Mouse (Mus musculus): ENCODE results near the gene Mfsd4a. TPM values are rescaled to one million over a fixed set of nuclear protein-coding genes. Genes with fewer than 3 reads are reported as not detected.

Gene Mfsd4a
- polyA plus RNA-seq, 1 experiment from 2014 or later: 3.7 TPM

DNA sequence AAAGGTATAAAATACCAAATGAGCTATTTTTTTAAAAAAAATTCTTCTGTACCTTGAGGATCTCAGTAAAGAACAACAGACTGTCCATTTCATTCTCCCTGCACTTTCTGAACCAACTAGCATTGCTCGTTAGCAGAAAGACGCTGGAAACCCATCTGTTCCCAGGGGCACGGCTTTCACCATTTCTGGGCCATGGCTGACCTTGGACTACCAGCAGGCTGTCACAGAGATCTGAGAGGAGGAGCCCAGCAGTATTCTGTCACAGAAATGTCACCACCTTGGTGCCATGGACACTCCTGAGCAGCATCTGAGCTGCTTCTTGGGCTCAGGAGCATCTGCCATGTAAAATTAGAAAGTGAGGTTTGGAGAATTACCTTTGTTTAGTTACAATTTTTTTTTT, 30.1 kb downstream of the Mfsd4a start:
- H3K36me3 ChIP-seq (ENCODE audit: control insufficient read depth, insufficient read depth, low read length): peaks cover 13% of the 10 kb centered on the region
- H3K4me2 ChIP-seq (ENCODE audit: low read length): no peak overlapping the region
- no peak overlapping the region for H3K27ac ChIP-seq (ENCODE audit: low read depth, low read length)
- WGBS: 46% methylated on average over 3 of the region's 3 CpGs
- no peak overlapping the region for H3K4me3 ChIP-seq (ENCODE audit: low read depth, low read length)
- ATAC-seq (no peak), DNase-seq (ENCODE audit: low spot score) (no peak)
- H3K9me3 ChIP-seq (replicated peaks; ENCODE audit: control insufficient read depth, low read length): no peaks in the 10 kb centered on the region
- no peaks in the 10 kb centered on the region for H3K27me3 ChIP-seq (replicated peaks; ENCODE audit: control insufficient read depth, insufficient read depth, low read length)
- H3K9ac ChIP-seq (ENCODE audit: low read length): no peak overlapping the region
- H3K4me1 ChIP-seq (ENCODE audit: control insufficient read depth, insufficient read depth, low read length): no peaks in the 10 kb centered on the region

DNA sequence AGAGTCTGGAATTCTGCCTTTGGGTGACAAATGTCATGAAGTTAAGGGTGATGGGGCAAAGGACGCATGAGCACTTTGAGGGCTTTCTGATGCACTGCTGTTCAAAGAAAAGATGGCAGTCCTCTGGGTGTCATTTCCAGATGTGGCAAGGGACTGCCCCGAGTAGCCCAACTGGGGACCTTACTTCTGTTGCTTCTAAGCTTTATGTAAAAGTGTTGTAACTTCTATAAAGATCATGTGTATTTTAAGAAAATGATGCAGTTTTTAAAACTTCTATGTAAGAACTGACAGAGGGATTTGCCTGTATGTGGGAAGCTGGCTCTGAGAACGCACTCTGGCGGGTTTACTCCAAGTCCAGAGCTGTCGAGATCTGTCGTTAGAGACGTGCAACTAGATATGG, 35.7 kb downstream of the Mfsd4a start:
- Histone ChIP-seq H3K4me1 (ENCODE audit: control insufficient read depth, insufficient read depth, low read length) (no peaks in the 10 kb centered on the region), H3K9ac (ENCODE audit: low read length) (no peak overlapping the region), H3K9me3 (replicated peaks; ENCODE audit: control insufficient read depth, low read length) (no peaks in the 10 kb centered on the region), H3K27ac (ENCODE audit: low read depth, low read length) (no peak overlapping the region), H3K27me3 (replicated peaks; ENCODE audit: control insufficient read depth, insufficient read depth, low read length) (no peaks in the 10 kb centered on the region), H3K36me3 (ENCODE audit: control insufficient read depth, insufficient read depth, low read length) (peaks cover 36% of the 10 kb centered on the region), H3K4me2 (ENCODE audit: low read length) (no peak overlapping the region), H3K4me3 (ENCODE audit: low read depth, low read length) (no peak overlapping the region)
- WGBS: 96% methylated on average over 7 of the region's 7 CpGs
- no peak for DNase-seq (ENCODE audit: low spot score)
- no peak for ATAC-seq

DNA sequence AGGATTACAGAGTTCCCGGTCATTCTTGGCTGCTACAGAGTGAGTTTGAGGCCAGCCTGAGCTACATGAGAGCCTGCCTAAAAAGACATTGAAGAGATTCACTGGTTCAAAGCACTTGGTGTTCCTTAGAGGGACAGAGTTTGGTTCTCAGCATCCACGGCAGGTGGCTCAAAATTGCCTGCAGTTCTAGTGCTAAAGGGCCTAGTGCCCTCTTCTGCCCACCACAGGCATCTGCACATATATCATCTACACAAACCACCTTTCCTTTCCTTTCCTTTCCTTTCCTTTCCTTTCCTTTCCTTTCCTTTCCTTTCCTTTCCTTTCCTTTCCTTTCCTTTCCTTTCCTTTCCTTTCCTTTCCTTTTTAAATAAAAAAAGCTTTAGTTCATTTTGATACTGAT, 37.3 kb downstream of the Mfsd4a start:
- no peak overlapping the region for H3K27ac ChIP-seq (ENCODE audit: low read depth, low read length)
- H3K9me3 ChIP-seq (replicated peaks; ENCODE audit: control insufficient read depth, low read length): no peaks in the 10 kb centered on the region
- H3K4me2 ChIP-seq (ENCODE audit: low read length): no peak overlapping the region
- peaks cover 44% of the 10 kb centered on the region for H3K36me3 ChIP-seq (ENCODE audit: control insufficient read depth, insufficient read depth, low read length)
- H3K9ac ChIP-seq (ENCODE audit: low read length): no peak overlapping the region
- no peaks in the 10 kb centered on the region for H3K4me1 ChIP-seq (ENCODE audit: control insufficient read depth, insufficient read depth, low read length)
- no peak overlapping the region for H3K4me3 ChIP-seq (ENCODE audit: low read depth, low read length)
- H3K27me3 ChIP-seq (replicated peaks; ENCODE audit: control insufficient read depth, insufficient read depth, low read length): no peaks in the 10 kb centered on the region
- ATAC-seq: no peak
- DNase-seq (ENCODE audit: low spot score): no peak
- 65% methylated on average over 2 of the region's 2 CpGs for WGBS

DNA sequence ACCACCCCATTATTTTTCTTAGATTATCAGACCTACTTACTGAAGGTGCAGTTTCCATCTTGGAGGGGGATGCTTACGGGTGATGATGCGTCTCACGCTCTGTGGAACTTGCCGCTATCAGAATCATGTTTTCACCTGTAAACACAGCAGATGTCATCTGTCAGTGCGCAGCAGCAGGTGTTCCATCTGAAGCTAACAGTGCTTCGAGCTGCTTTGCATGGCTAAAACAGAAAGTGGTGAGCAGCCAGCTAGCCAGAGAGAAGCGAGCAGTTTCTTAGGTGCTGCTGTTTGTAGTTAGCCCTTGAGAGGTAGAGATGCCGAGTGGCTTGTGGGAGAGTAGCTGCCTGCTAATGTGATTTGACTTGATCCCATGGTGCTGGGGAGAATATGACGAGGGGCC, 39.4 kb downstream of the Mfsd4a start:
- H3K4me1 ChIP-seq (ENCODE audit: control insufficient read depth, insufficient read depth, low read length): no peaks in the 10 kb centered on the region
- H3K36me3 ChIP-seq (ENCODE audit: control insufficient read depth, insufficient read depth, low read length): peaks cover 50% of the 10 kb centered on the region
- ATAC-seq: no peak
- no peak for DNase-seq (ENCODE audit: low spot score)
- no peaks in the 10 kb centered on the region for H3K27me3 ChIP-seq (replicated peaks; ENCODE audit: control insufficient read depth, insufficient read depth, low read length)
- H3K27ac ChIP-seq (ENCODE audit: low read depth, low read length): no peak overlapping the region
- no peak overlapping the region for H3K4me2 ChIP-seq (ENCODE audit: low read length)
- 87% methylated on average over 9 of the region's 9 CpGs for WGBS
- H3K4me3 ChIP-seq (ENCODE audit: low read depth, low read length): no peak overlapping the region
- no peaks in the 10 kb centered on the region for H3K9me3 ChIP-seq (replicated peaks; ENCODE audit: control insufficient read depth, low read length)
- no peak overlapping the region for H3K9ac ChIP-seq (ENCODE audit: low read length)

DNA sequence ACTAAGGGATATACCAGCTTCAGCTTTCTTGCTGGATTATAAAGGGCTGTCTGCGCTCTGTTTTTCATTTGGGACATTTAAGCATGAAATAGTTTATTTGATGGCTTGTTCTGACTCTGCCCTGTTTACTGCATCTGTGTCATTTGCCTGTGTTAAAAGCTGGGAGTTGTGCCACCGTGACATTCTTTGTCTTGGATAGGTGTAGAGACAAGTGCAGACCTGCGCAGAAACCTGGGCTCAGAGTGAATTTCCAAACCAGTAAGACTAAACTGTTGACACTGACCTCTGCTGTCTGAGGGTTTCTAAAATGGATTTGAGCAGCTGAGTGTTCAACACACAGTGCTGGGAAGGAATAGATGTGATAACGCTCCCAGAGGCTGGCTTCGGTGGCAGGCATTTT, 39.9 kb downstream of the Mfsd4a start:
- peaks cover 54% of the 10 kb centered on the region for H3K36me3 ChIP-seq (ENCODE audit: control insufficient read depth, insufficient read depth, low read length)
- WGBS: 92% methylated on average over 5 of the region's 5 CpGs
- no peak for ATAC-seq

DNA sequence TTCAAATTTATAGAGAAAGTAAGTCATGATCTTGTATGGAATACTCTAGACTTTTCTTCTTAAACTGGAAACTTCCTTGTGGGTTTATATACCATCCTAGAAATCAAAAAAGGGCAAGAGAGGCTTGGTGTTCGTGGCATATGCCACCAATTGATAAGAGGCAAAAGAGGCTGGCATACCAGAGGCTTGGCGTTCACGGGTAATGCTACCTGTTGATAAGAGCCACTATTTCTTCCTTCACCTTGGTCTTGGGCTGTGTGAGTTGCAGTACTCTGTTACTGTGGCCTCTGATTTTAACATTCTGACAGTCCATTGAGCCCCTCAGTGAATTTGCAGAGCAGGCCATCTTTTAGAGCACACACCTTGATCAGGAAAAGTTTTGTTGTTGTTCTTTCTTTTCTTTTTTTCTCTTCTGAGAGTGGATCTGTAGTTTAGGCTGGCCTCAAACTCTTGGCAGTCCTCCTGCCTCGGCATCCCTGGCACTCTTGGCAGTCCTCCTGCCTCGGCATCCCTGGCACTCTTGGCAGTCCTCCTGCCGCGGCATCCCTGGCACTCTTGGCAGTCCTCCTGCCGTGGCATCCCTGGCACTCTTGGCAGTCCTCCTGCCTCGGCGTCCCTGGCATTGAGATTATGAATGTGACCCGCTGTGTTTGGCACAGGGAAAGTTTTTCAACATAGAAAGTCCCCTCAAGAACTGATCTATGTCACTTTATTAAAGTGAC, 40.8 kb downstream of the Mfsd4a start:
- ATAC-seq (no peak), DNase-seq (ENCODE audit: low spot score) (no peak)
- Histone ChIP-seq H3K36me3 (ENCODE audit: control insufficient read depth, insufficient read depth, low read length) (peaks cover 63% of the 10 kb centered on the region), H3K9me3 (replicated peaks; ENCODE audit: control insufficient read depth, low read length) (no peaks in the 10 kb centered on the region), H3K27me3 (replicated peaks; ENCODE audit: control insufficient read depth, insufficient read depth, low read length) (no peaks in the 10 kb centered on the region), H3K27ac (ENCODE audit: low read depth, low read length) (no peak overlapping the region), H3K4me3 (ENCODE audit: low read depth, low read length) (no peak overlapping the region), H3K4me2 (ENCODE audit: low read length) (no peak overlapping the region), H3K9ac (ENCODE audit: low read length) (no peak overlapping the region), H3K4me1 (ENCODE audit: control insufficient read depth, insufficient read depth, low read length) (no peaks in the 10 kb centered on the region)
- 74% methylated on average over 11 of the region's 11 CpGs for WGBS

More for the DNA sequence above, 39.9 kb downstream of the Mfsd4a start:
- no peaks in the 10 kb centered on the region for H3K9me3 ChIP-seq (replicated peaks; ENCODE audit: control insufficient read depth, low read length)
- H3K4me2 ChIP-seq (ENCODE audit: low read length): no peak overlapping the region
- no peak overlapping the region for H3K27ac ChIP-seq (ENCODE audit: low read depth, low read length)
- no peak for DNase-seq (ENCODE audit: low spot score)
- H3K4me1 ChIP-seq (ENCODE audit: control insufficient read depth, insufficient read depth, low read length): no peaks in the 10 kb centered on the region
- H3K27me3 ChIP-seq (replicated peaks; ENCODE audit: control insufficient read depth, insufficient read depth, low read length): no peaks in the 10 kb centered on the region
- H3K9ac ChIP-seq (ENCODE audit: low read length): no peak overlapping the region
- no peak overlapping the region for H3K4me3 ChIP-seq (ENCODE audit: low read depth, low read length)

DNA sequence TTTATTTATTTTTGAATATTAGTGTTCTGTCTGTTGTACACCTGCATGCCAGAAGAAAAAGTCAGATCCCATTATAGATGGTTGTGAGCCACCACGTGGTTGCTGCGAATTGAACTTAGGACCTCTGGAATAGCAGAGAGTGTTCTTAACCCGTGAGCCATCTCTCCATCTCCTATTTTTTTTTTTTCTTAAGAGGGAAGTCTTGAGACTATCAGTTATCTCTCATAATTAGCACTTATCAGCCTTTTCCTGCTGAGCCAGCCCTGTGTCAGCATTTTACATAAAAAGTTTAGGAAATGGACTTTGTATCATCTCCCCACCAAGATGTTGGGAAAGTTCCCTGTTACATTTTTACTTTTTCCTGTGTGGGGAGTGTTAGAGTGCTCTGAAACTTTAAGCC, 45.8 kb downstream of the Mfsd4a start:
- 92% methylated on average over 3 of the region's 3 CpGs for WGBS
- Histone ChIP-seq H3K27me3 (replicated peaks; ENCODE audit: control insufficient read depth, insufficient read depth, low read length) (no peaks in the 10 kb centered on the region), H3K36me3 (ENCODE audit: control insufficient read depth, insufficient read depth, low read length) (peaks cover 80% of the 10 kb centered on the region), H3K9ac (ENCODE audit: low read length) (no peak overlapping the region), H3K4me1 (ENCODE audit: control insufficient read depth, insufficient read depth, low read length) (no peaks in the 10 kb centered on the region), H3K4me3 (ENCODE audit: low read depth, low read length) (no peak overlapping the region), H3K4me2 (ENCODE audit: low read length) (no peak overlapping the region), H3K9me3 (replicated peaks; ENCODE audit: control insufficient read depth, low read length) (no peaks in the 10 kb centered on the region), H3K27ac (ENCODE audit: low read depth, low read length) (no peak overlapping the region)
- no peak for ATAC-seq
- no peak for DNase-seq (ENCODE audit: low spot score)

DNA sequence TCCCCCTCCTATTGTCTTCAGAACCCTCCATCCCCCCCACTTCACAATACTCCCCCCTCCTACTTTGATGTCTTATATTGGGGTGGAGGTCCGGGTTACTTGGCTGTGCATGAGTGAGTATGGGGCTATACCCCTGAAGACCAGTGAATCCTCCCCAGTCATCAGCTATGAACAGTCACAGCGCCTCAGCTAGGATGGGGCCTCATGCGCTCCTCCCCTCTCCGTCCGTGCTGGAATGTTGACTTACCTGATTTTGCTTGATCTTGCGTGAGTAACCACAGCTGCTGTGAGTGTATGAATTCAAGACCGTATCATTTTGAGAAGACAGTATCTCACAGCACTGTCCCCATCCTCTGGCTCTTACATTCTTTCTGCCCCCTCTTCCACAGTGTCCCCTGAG, 48.0 kb downstream of the Mfsd4a start:
- Histone ChIP-seq H3K27me3 (replicated peaks; ENCODE audit: control insufficient read depth, insufficient read depth, low read length) (no peaks in the 10 kb centered on the region), H3K4me3 (ENCODE audit: low read depth, low read length) (no peak overlapping the region), H3K4me2 (ENCODE audit: low read length) (no peak overlapping the region), H3K9ac (ENCODE audit: low read length) (no peak overlapping the region), H3K9me3 (replicated peaks; ENCODE audit: control insufficient read depth, low read length) (no peaks in the 10 kb centered on the region), H3K27ac (ENCODE audit: low read depth, low read length) (no peak overlapping the region), H3K4me1 (ENCODE audit: control insufficient read depth, insufficient read depth, low read length) (no peaks in the 10 kb centered on the region), H3K36me3 (ENCODE audit: control insufficient read depth, insufficient read depth, low read length) (peaks cover 77% of the 10 kb centered on the region)
- WGBS: 98% methylated on average over 7 of the region's 7 CpGs
- no peak for DNase-seq (ENCODE audit: low spot score)
- ATAC-seq: no peak

DNA sequence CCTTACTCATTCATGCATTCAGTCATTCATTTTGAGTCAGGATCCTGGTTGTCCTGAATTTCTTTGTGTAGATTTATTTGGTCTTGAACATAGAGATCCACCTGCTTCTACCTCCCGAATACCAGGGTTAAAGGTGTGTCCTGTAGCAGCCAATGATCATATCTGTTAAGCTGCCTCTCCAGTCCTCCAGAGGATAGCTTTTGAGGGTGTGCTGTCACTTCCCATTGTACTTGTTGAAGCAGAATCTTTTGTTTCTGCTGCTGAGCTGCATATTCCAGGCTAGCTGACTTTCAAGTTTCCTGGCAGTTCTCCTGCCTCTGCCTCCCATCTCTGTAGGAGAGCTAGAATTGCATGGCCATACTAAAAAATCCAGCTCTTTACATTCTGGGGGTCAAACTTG, 51.2 kb downstream of the Mfsd4a start:
- ATAC-seq: no peak
- H3K9ac ChIP-seq (ENCODE audit: low read length): no peak overlapping the region
- peaks cover 57% of the 10 kb centered on the region for H3K36me3 ChIP-seq (ENCODE audit: control insufficient read depth, insufficient read depth, low read length)
- H3K27me3 ChIP-seq (replicated peaks; ENCODE audit: control insufficient read depth, insufficient read depth, low read length): no peaks in the 10 kb centered on the region
- no peak overlapping the region for H3K4me3 ChIP-seq (ENCODE audit: low read depth, low read length)
- H3K27ac ChIP-seq (ENCODE audit: low read depth, low read length): no peak overlapping the region
- WGBS: 100% methylated on average over 1 of the region's 1 CpGs
- H3K9me3 ChIP-seq (replicated peaks; ENCODE audit: control insufficient read depth, low read length): no peaks in the 10 kb centered on the region
- DNase-seq (ENCODE audit: low spot score): no peak
- H3K4me2 ChIP-seq (ENCODE audit: low read length): no peak overlapping the region
- no peaks in the 10 kb centered on the region for H3K4me1 ChIP-seq (ENCODE audit: control insufficient read depth, insufficient read depth, low read length)

Measured in forebrain, embryonic 14.5 days (tissue).